Mouse (Mus musculus) kidney, embryonic 16.5 days (tissue): Measurements from ENCODE around the gene Stx1a. TPM values are rescaled to one million over a fixed set of nuclear protein-coding genes. Genes with fewer than 3 reads are reported as not detected.
"Not testable (repeated sequence)": the region's sequence is repeated elsewhere in the genome, so short reads cannot be mapped to it uniquely, and the experiment has no call there.

Experiments used
- ATAC-seq: fragments of 200-750 bp; cut with Nextera tagmentation; 2 replicates; pipeline ENCODE4 v1.8.0; 2017; ENCODE audit warnings: moderate TSS enrichment; ENCODE audit not compliant: low FRiP score, low TSS enrichment
- H3K27ac ChIP-seq: fragments of 300-500 bp; sonication (generic); 2 replicates; pipeline ENCODE4 v1.5.1; 2014; ENCODE audit warnings: low read length
- H3K27me3 ChIP-seq: fragments of 300-500 bp; sonication (generic); 2 replicates; pipeline ENCODE4 v1.6.1; 2014; ENCODE audit warnings: low read length, control low read depth, mixed read lengths; ENCODE audit not compliant: insufficient read depth
- H3K36me3 ChIP-seq: fragments of 300-500 bp; sonication (generic); 2 replicates; pipeline ENCODE4 v1.6.1; 2014; ENCODE audit warnings: low read length, control low read depth, mixed read lengths; ENCODE audit not compliant: insufficient read depth
- H3K4me1 ChIP-seq: fragments of 300-500 bp; sonication (generic); 2 replicates; pipeline ENCODE4 v1.6.1; 2014; ENCODE audit warnings: low read length, control low read depth, mixed read lengths; ENCODE audit not compliant: insufficient read depth
- H3K4me2 ChIP-seq: fragments of 300-500 bp; sonication (generic); replicated peaks from 2 replicates; pipeline ENCODE4 v1.6.1; 2014; ENCODE audit warnings: low read depth, low read length
- H3K4me3 ChIP-seq: fragments of 300-500 bp; sonication (generic); 2 replicates; pipeline ENCODE4 v1.5.1; 2014; ENCODE audit warnings: mild to moderate bottlenecking, low read length
- H3K9ac ChIP-seq: fragments of 300-500 bp; sonication (generic); replicated peaks from 2 replicates; pipeline ENCODE4 v1.6.1; 2014; ENCODE audit warnings: low read length
- H3K9me3 ChIP-seq: fragments of 300-500 bp; sonication (generic); 2 replicates; pipeline ENCODE4 v1.6.1; 2016; ENCODE audit warnings: low read length, control low read depth
- WGBS: fragments of 180-500 bp; shearing (Covaris S2); extraction: QIAGEN DNeasy Blood & Tissue Kit; methylation state at CpG from one replicate; pipeline ENCODE4 v1.1.7; 2014; 5-methylcytosine and 5-hydroxymethylcytosine counted together
- polyA plus RNA-seq: library from polyadenylated mRNA; unstranded; fragments of >200 nt; fragmentation: Nextera tagmentation; extraction: Ambion mirVana; gene quantifications from 2 replicates; pipeline ENCODE4 v1.2.1, GENCODE M21; 2015

Gene Stx1a
- polyA plus RNA-seq, 1 experiment from 2014 or later, result 13.5 TPM

- no peak overlapping the region for H3K4me3 ChIP-seq
- no peaks in the 10 kb centered on the region for H3K27me3 ChIP-seq
- 74% methylated on average over 3 of the region's 3 CpGs for WGBS
- ATAC-seq, result no peak
- H3K36me3 ChIP-seq, result peaks cover 4% of the 10 kb centered on the region; the same call in 1 of the 2 replicates
- H3K4me1 ChIP-seq, result 0 out of 2 replicates have a peak, but pooled peaks cover 4% of the 10 kb centered on the region
- H3K9ac ChIP-seq, result no peak overlapping the region
- no peak overlapping the region for H3K4me2 ChIP-seq
- no peaks in the 10 kb centered on the region for H3K9me3 ChIP-seq
- H3K27ac ChIP-seq, result no peak overlapping the region
Measured at GRCm38 (mm10) chr5:135037946-135038345, 14.7 kb downstream of the Stx1a start.

- H3K4me2 ChIP-seq, result no peak overlapping the region
- no peak overlapping the region for H3K4me3 ChIP-seq
- H3K9ac ChIP-seq, result no peak overlapping the region
- no peaks in the 10 kb centered on the region for H3K27me3 ChIP-seq
- H3K9me3 ChIP-seq, result no peaks in the 10 kb centered on the region
- H3K27ac ChIP-seq, result no peak overlapping the region
- ATAC-seq, result no peak
- peaks cover 8% of the 10 kb centered on the region; the same call in 1 of the 2 replicates for H3K36me3 ChIP-seq
- H3K4me1 ChIP-seq, result 0 out of 2 replicates have a peak, but pooled peaks cover 4% of the 10 kb centered on the region
- 89% methylated on average over 9 of the region's 9 CpGs for WGBS
Measured at GRCm38 (mm10) chr5:135039541-135039940, 16.3 kb downstream of the Stx1a start.

- no peaks in the 10 kb centered on the region for H3K27me3 ChIP-seq
- H3K9me3 ChIP-seq, result no peaks in the 10 kb centered on the region
- WGBS, result 74% methylated on average over 6 of the region's 6 CpGs
- no peak for ATAC-seq
- H3K27ac ChIP-seq, result no peak overlapping the region
- H3K9ac ChIP-seq, result no peak overlapping the region
- 0 out of 2 replicates have a peak, but pooled peaks cover 4% of the 10 kb centered on the region for H3K4me1 ChIP-seq
- H3K36me3 ChIP-seq, result peaks cover 14% of the 10 kb centered on the region
- no peak overlapping the region for H3K4me3 ChIP-seq
- no peak overlapping the region for H3K4me2 ChIP-seq
Measured at GRCm38 (mm10) chr5:135040059-135040458, 16.8 kb downstream of the Stx1a start.

- 60% methylated on average over 11 of the region's 11 CpGs for WGBS
- H3K36me3 ChIP-seq, result peaks cover 21% of the 10 kb centered on the region
- no peak overlapping the region for H3K9ac ChIP-seq
- H3K27ac ChIP-seq, result no peak overlapping the region
- H3K9me3 ChIP-seq, result no peaks in the 10 kb centered on the region
- H3K27me3 ChIP-seq, result no peaks in the 10 kb centered on the region
- no peak overlapping the region for H3K4me2 ChIP-seq
- H3K4me1 ChIP-seq, result 0 out of 2 replicates have a peak, but pooled peaks cover under 1% of the 10 kb centered on the region
- no peak for ATAC-seq
- H3K4me3 ChIP-seq, result no peak overlapping the region
Measured at GRCm38 (mm10) chr5:135040777-135041176, 17.5 kb downstream of the Stx1a start.

- no peak overlapping the region for H3K4me2 ChIP-seq
- 45% methylated on average over 21 of the region's 21 CpGs for WGBS
- H3K27ac ChIP-seq, result no peak overlapping the region
- no peaks in the 10 kb centered on the region for H3K4me1 ChIP-seq
- ATAC-seq, result peak; percentile 49; the same call in 1 of the 2 replicates
- H3K27me3 ChIP-seq, result no peaks in the 10 kb centered on the region
- H3K9ac ChIP-seq, result no peak overlapping the region
- peaks cover 22% of the 10 kb centered on the region for H3K36me3 ChIP-seq
- no peak overlapping the region for H3K4me3 ChIP-seq
- no peaks in the 10 kb centered on the region for H3K9me3 ChIP-seq
Measured at GRCm38 (mm10) chr5:135042105-135042788, 19.0 kb downstream of the Stx1a start.

GRCm38 (mm10) chr5:135044575-135044974, 21.3 kb downstream of the Stx1a start:
- H3K36me3 ChIP-seq, result peaks cover 27% of the 10 kb centered on the region
- no peak overlapping the region for H3K9ac ChIP-seq
- H3K9me3 ChIP-seq, result no peaks in the 10 kb centered on the region
- H3K27ac ChIP-seq, result no peak overlapping the region
- no peaks in the 10 kb centered on the region for H3K4me1 ChIP-seq
- H3K4me3 ChIP-seq, result no peak overlapping the region
- ATAC-seq, result no peak
- no peaks in the 10 kb centered on the region for H3K27me3 ChIP-seq
- 84% methylated on average over 3 of the region's 3 CpGs for WGBS
- H3K4me2 ChIP-seq, result no peak overlapping the region

GRCm38 (mm10) chr5:135048539-135048938, 25.3 kb downstream of the Stx1a start:
- Histone ChIP-seq H3K9me3 (no peaks in the 10 kb centered on the region), H3K9ac (no peak overlapping the region), H3K27ac (no peak overlapping the region), H3K4me3 (no peak overlapping the region), H3K4me1 (no peaks in the 10 kb centered on the region), H3K27me3 (no peaks in the 10 kb centered on the region), H3K36me3 (peaks cover 31% of the 10 kb centered on the region), H3K4me2 (no peak overlapping the region)
- no peak for ATAC-seq
- 89% methylated on average over 5 of the region's 5 CpGs for WGBS

GRCm38 (mm10) chr5:135049268-135049667, 26.0 kb downstream of the Stx1a start:
- not testable (repeated sequence) for H3K4me2 ChIP-seq, H3K9ac ChIP-seq
- 89% methylated on average over 6 of the region's 6 CpGs for WGBS

GRCm38 (mm10) chr5:135053356-135053755, 30.1 kb downstream of the Stx1a start:
- Histone ChIP-seq H3K4me3 (no peak overlapping the region), H3K27ac (no peak overlapping the region), H3K9me3 (no peaks in the 10 kb centered on the region), H3K36me3 (peaks cover 33% of the 10 kb centered on the region), H3K27me3 (no peaks in the 10 kb centered on the region), H3K4me1 (no peaks in the 10 kb centered on the region), H3K9ac (no peak overlapping the region), H3K4me2 (no peak overlapping the region)
- WGBS, result 90% methylated on average over 12 of the region's 12 CpGs
- no peak for ATAC-seq

More at GRCm38 (mm10) chr5:135049268-135049667, 26.0 kb downstream of the Stx1a start:
- H3K27ac ChIP-seq, ATAC-seq, H3K4me3 ChIP-seq, H3K27me3 ChIP-seq, H3K9me3 ChIP-seq, H3K4me1 ChIP-seq: not testable (repeated sequence)
- peaks cover 29% of the 10 kb centered on the region for H3K36me3 ChIP-seq

GRCm38 (mm10) chr5:135063629-135064381, 40.5 kb downstream of the Stx1a start, which contains the start of gene Dnajc30:
Gene Dnajc30 (plus strand): TSS chr5:135064202.
- under 1% methylated on average over 52 of the region's 52 CpGs for WGBS
- Histone ChIP-seq H3K4me3 (peak within 1 kb of the TSS; percentile 96), H3K9me3 (no peaks in the 10 kb centered on the region), H3K27me3 (no peaks in the 10 kb centered on the region), H3K4me1 (peaks cover 19% of the 10 kb centered on the region), H3K9ac (peak within 1 kb of the TSS; percentile 85), H3K27ac (peak within 1 kb of the TSS; percentile 54; the same call in 1 of the 2 replicates), H3K36me3 (peaks cover 39% of the 10 kb centered on the region), H3K4me2 (peak within 1 kb of the TSS; percentile 89)
- ATAC-seq, result peak; percentile 96
